Mouse (Mus musculus) lung, adult 2 months (tissue): Measurements from ENCODE around the gene Kcnip1.

Source experiments
- CTCF ChIP-seq: fragments of 200-500 bp; IDR thresholded peaks from 2 replicates; pipeline ENCODE4 v1.5.1; 2011; ENCODE audit warnings: mild to moderate bottlenecking, low read length, control low read depth; ENCODE audit not compliant: insufficient read depth
- POLR2A ChIP-seq: fragments of 200-500 bp; IDR thresholded peaks from 2 replicates; pipeline ENCODE4 v1.6.1; 2011; ENCODE audit warnings: low read depth, mild to moderate bottlenecking, control low read depth, low read length, borderline replicate concordance; ENCODE audit errors: extremely low read depth

DNA sequence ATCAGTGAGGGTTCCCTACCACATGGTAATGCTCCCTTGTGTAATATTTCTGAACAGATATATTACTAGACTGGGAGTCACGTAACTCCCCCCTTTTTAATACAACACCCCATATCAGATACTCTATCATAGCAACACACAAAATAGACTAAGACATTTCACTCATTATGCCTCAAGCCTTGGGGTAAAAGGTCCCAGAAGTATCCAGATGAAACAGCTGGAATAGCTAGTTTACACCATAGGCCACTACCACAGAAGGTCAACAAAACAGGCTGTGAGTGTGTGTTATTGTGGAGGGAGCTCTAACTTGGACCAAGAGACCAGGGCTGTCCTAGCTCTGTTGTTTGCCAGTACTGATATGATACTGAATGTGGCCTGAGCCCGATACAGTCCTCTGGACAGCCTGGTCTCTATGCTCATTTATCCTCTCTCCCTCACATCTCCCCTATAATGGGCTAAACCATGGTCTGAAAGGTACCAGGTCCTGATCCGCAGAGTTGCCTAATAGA is 247.1 kb downstream of the Kcnip1 start:
- TF ChIP-seq CTCF (no peak), POLR2A (no peak)
